Mouse (Mus musculus) T-helper 2 cell (primary cell): ENCODE data around the gene Hist2h3c2.
"Not testable (repeated sequence)": the region's sequence is repeated elsewhere in the genome, so short reads cannot be mapped to it uniquely, and the experiment has no call there.

ENCODE experiments used
- in situ Hi-C: fragments of 300-600 bp; cut with MboI, MseI; formaldehyde crosslinking; loops from one replicate; pipeline ENCODE4 v1.15.1; 2025; ENCODE audit warnings: high pct_unique_total_duplicates

Hist2h3c2 gene

DNA sequence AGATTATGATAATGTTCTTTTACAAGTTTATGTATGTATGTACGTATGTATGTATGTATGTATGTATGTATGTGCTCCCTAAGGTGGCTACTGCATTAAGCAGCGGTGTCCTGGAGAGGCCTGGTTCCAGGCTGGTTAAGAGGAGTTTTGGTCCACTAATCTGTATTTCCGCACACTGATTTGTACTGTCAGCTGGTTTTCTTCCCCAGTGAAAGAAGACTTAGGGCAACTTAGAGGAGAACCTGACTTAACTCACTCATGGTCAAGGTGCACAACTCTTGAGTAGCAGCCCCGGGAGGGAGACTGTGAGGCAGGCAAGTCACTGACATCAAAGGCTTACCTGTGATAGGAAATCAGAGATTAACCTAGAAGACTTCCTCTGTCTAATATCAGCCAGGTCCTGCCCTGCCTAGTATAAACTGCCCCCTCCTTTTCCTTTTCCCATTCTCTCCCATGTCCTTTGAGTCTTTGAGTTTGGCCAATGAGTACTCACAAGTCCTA is 2.0 kb downstream of the Hist2h3c2 start:
- in situ Hi-C loops = no loop called here

GRCm38 (mm10) chr3:96235836-96236235 is 3.1 kb downstream of the Hist2h3c2 start:
- in situ Hi-C loops = no loop called here

- in situ Hi-C loops = no loop called here
These were observed 4.0 kb downstream of the Hist2h3c2 start for GRCm38 (mm10) chr3:96234914-96235313.

GRCm38 (mm10) chr3:96231758-96232120 is 7.2 kb downstream of the Hist2h3c2 start:
- in situ Hi-C loops = no loop called here

DNA sequence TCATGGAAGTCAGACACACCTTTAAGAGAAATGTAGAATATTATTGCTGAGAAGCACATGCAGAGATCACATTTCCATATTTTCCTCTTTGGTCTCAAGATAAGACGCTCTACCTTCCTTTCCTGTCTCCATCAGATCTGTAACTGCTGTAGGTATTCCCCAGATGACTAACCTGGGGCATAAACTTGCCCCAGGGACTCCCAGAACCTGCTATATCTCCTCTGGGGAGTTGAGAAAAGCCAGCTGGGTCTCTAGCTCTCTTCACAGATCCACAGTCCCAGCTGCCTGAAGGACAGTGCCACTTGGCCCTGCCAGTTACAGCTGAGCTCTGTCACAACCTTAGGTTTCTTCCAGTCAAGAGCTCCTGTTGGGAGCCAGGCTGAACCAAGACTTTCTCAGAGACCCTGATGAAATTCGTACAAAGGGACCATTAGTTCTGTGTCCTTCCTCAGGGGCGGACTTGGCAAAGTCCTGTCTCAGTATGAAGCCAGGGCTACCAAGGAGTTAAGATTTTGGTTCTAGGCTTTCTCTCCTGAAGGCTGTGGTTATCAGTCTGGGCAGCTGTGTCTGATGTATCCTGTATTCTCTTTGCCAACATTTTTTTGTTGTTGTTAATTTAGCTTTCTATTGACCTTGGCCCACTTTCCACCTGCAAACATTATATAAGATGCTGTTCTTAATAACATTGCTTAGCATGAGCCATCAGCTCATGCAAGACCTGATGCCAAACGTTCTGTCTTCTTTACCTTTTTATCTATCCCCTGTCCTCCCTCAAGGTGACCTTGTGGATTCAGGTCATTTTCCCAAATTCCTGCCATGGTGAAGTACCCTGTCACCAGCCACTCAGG is 7.8 kb downstream of the Hist2h3c2 start:
- in situ Hi-C loops = no loop called here

DNA sequence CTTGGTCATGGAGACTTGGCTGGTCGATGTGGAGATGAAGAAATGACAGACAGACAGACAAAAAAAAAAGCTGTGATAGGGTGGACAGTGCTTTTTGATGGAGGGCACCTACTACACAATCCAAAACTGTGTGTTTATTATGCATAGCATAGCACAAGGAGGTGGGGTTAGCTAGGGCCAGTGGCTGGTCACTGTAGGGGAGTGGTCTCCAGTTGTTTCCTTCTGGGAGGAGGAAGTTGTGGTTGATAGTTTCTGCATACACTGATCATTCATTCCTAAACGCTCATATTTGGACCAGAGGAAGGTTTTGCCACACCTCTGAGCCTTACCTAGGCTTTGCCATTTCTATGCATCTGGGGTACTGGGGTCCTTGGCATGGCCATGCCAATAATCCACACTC is 8.5 kb downstream of the Hist2h3c2 start:
- in situ Hi-C loops = no loop called here

DNA sequence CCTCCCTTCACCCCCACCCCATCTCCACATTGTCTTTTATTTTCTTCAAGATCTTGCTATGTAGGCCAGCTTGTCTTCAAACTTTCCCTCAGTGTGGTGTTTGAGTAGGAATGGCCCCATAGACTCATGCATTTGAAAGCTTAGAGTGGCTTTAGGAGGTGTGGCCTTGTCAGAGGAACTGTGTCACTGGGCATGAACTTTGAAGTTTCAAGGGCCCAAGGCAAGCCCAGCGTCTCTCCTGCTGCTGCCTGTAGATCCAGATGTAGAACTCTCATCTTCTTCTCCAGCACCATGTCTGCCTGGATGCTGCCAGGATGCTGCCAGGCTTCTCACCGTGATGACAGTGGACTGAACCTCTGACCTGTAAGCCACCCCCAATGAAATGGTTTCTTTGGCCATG is 10.1 kb downstream of the Hist2h3c2 start:
- in situ Hi-C loops = loop anchor here (5.0 to 10.0 kb wide), 2 partner anchors 47 to 1214 kb away; partner anchors contain the start of genes Sv2a and Zfp687

DNA sequence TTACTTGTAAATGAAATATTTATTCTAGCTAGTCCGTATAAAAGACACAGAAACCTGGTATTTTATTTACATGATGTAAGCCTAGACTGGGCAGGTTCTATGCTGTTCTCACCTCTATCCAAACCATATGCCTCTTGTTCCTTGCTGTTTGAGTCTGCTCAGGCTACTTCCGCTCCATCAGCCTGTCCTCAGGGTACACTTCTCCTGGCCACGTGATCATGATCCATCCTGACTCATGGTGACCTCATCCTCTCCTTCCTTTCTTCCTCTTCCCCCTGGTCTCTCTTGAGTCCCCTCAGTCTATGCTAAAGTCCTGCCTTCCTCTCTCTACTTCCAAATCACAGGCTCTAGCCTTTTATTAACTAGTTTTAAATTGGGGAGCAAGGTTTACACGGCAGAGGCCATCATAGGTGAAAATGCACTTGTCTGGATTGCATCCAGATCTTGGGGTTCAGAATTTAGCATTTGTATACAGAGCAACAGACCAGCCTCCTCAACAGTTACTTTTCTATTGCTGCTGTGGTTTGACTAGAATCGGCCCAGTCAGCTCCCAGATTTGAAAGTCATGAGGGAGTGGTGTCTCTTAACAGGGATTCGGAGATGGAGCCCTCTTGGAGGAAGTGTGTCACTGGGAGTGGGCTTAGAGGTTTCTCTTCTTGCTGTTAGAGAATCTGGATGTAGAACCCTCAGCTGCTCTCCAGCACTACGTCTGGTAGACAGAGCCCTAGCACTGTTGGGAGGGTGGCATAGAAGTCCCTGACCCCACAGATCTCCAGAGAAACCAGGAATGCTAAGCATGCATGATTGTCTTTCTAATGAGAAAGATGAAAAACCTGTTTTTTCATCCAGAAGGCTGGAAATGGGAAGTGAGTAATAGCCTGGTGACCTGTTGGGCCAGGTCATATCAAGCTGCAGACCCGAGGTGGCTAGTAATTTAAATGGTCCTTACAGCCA is 12.0 kb downstream of the Hist2h3c2 start:
- in situ Hi-C loops = loop anchor here (5.0 to 10.0 kb wide), 2 partner anchors 45 to 1212 kb away; partner anchors contain the start of genes Sv2a and Zfp687

- in situ Hi-C loops = loop anchor here (5.0 to 10.0 kb wide), 2 partner anchors 43 to 1211 kb away; partner anchors contain the start of genes Sv2a and Zfp687
These were observed 13.5 kb downstream of the Hist2h3c2 start for GRCm38 (mm10) chr3:96225421-96225820.

GRCm38 (mm10) chr3:96222774-96223173 is 16.2 kb downstream of the Hist2h3c2 start:
- in situ Hi-C loops = loop anchor here (5.0 to 10.0 kb wide), 2 partner anchors 160 to 1208 kb away; partner anchors contain the start of gene Zfp687

DNA sequence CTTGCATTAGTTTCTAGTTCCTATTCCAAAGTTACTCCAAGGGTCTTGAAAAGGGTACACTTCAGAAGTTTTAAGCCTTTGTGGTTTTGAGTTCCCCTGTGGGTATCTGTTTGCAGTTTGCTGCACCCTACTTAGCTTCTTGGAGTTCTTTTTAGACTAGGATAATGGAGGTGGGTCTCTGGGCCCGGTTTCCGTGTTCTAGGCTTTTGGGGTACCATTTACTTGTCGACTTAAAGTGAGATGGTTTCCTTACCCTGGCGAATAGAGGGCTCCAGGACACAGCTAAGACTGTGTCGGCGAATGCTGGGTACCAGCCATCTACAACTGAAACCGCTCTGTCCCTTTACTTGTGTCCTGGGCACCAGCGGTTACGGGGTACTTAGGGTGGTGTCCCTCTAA is 17.3 kb downstream of the Hist2h3c2 start:
- in situ Hi-C loops = loop anchor here (5.0 to 10.0 kb wide), 2 partner anchors 159 to 1207 kb away; partner anchors contain the start of gene Zfp687

DNA sequence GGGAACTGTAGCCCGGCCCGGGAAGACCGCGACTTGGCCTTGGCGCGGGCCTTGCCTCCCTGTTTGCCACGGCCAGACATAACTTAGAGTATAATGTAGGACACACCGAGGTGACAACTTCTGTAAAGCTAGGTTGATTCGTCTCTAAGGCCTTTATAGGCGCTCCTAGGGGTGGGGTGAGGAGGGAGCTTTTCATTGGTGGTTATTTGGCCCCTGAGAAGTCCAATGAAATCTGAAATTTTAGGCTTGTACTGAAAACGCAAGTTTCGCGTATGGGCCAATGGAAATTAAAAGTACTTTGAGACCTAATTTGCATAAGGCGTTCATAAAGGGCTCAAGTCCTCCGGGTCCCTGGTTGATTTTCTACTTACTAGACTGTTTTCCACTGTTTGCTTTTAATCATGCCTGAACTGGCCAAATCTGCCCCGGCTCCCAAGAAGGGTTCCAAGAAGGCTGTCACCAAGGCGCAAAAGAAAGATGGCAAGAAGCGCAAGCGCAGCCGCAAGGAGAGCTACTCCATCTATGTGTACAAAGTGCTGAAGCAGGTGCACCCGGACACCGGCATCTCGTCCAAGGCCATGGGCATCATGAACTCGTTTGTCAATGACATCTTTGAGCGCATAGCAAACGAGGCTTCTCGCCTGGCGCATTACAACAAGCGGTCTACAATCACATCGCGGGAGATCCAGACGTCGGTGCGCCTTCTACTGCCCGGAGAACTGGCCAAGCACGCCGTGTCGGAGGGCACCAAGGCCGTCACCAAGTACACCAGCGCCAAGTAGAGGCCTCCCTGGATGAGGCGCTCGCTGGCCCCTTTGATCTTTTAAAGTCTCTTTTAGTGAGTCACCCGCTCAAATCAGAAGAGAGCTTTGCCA is 17.9 kb downstream of the Hist2h3c2 start, which contains the start of the genes Hist2h2ac and Hist2h2be:
Gene Hist2h2ac, minus strand, starts transcription at position 116 of the 875 bp plus-strand sequence.
Gene Hist2h2be, plus strand, starts transcription at position 355 of the 875 bp plus-strand sequence.
- in situ Hi-C loops = loop anchor here (5.0 to 10.0 kb wide), 2 partner anchors 159 to 1206 kb away; partner anchors contain the start of gene Zfp687

GRCm38 (mm10) chr3:96220131-96220764 is 18.7 kb downstream of the Hist2h3c2 start:
- in situ Hi-C loops = loop anchor here (5.0 to 10.0 kb wide), 2 partner anchors 158 to 1205 kb away; partner anchors contain the start of gene Zfp687

DNA sequence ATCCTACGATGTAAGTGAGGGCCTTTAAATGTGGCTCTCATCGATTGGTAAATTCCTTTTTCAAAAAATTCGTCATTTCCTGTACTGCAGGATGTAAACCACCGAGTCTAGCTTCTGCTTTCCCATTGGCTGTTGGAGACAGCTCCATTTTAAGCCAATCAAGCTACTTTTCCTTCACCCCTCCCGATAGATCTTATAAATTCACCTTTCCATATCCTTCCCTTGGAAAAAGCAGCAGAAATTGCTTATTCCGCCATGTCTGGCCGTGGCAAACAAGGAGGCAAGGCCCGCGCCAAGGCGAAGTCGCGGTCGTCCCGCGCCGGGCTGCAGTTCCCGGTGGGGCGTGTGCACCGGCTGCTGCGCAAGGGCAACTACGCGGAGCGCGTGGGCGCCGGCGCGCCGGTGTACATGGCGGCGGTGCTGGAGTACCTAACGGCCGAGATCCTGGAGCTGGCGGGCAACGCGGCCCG is 19.2 kb downstream of the Hist2h3c2 start, which contains the start of the genes Bola1 and Hist2h2ab:
Gene Bola1, minus strand, starts transcription at position 49 of the 470 bp plus-strand sequence.
Gene Hist2h2ab, plus strand, starts transcription at position 205 of the 470 bp plus-strand sequence.
- in situ Hi-C loops = loop anchor here (5.0 to 10.0 kb wide), 2 partner anchors 157 to 1205 kb away; partner anchors contain the start of gene Zfp687

- in situ Hi-C loops = no loop called here
These were observed 19.7 kb downstream of the Hist2h3c2 start for GRCm38 (mm10) chr3:96219191-96219641.

DNA sequence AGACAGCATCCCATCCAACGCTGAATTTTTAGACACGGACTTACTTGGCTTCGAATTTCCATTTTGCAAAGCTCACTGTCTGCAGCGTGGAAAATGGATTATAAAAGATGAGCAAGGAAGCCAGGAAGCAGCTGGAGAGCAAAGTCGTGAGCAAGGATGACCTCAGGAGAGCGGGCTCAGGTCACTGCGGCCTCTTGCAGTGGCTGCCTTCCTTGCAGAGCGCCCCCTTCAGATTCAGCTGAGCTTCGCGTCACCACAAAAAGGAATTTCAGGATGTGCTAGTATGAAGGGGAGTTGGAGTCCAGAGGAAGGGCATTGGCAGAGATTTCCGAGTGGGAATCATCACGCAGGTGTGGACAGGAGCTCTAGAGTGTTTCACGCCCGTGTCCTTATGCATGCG is 29.7 kb downstream of the Hist2h3c2 start:
- in situ Hi-C loops = no loop called here

DNA sequence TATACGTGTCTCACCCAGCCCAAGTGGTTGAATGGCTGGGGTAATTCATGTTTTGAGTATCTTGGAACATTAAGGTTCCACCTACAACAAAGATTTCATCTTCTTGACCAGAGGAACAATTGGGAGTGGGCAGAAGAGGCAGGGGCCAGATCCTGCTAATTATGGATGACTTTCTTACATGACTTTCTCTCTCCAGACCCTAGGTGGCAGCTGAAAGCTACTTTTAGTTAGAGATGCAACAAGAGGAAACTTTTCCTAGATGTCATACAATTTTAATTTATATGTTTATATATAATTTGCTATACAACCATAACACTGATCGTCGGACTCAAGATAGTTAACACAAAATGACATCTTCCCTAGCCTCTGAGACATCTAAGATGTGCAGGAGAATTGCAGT is 31.1 kb downstream of the Hist2h3c2 start:
- in situ Hi-C loops = no loop called here

DNA sequence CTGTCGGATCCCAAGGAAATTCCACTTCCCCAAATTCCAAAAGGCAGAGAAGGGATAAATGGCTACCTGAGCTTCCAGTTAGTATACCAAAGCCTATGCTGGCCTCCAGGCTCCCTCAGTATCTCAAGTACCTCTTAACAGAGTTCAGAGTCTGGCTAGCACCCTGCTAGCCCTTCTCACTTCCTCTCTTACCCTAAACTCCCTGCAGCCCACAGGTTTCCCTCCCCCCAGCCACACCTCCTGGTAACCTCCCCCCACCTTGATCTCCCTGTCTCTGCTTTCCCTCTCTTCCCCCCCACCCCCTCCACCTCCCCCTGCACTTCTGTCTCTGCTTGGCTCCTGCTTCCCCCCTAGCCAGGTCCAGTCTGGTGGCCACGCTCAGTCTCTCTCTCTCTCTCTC is 39.2 kb downstream of the Hist2h3c2 start:
- in situ Hi-C loops = no loop called here

GRCm38 (mm10) chr3:96198601-96199251 is 40.2 kb downstream of the Hist2h3c2 start:
- in situ Hi-C loops = not testable (repeated sequence)
